Mouse (Mus musculus): Measurements from ENCODE around the gene Ifi206.
"Not testable (repeated sequence)": the region's sequence is repeated elsewhere in the genome, so short reads cannot be mapped to it uniquely, and the experiment has no call there.

The Ifi206 gene

DNA sequence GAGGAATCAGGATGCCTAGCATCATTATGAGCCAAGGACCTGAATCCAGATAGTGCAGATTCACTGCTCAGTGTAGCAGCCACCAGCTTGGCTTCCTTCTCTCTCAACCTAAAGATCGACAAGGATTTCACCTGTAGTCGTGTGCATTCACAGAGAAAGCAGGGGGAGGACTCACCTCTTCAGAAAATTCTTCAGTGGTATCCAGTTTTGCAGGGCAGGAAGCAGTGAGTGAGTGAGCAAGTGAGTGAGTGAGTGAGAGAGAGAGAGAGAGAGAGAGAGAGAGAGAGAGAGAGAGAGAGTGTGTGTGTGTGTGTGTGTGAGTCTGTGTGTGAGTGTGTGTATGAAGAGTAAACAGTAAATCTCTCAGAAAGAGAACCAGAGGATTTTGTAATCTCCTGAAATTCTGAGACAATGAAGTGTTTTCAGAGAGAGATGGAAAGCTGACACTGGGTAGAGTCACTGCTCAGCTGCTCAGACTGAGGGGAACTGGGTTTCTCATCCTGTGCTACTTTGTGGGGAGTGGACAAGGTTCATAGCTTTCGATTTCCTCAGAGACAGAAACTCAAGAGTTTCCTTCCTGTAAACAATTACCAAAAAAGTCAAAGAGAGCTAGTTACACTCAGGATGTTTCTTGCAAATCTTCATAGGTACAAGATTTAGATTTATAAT is at the start of gene Ifi206:
Ifi206 (minus strand) TSS at position 230 of the 669 bp plus-strand sequence.
- DNase-seq (ENCODE audit: low spot score): not testable (repeated sequence)

- not testable (repeated sequence) for DNase-seq (ENCODE audit: low spot score)
Measured at GRCm38 (mm10) chr1:173535791-173536190, 45.0 kb upstream of the Ifi206 start, which contains the start of gene Ifi214. Gene Ifi214, minus strand, starts transcription at chr1:173535957.

- DNase-seq (ENCODE audit: low spot score): no peak
Measured at GRCm38 (mm10) chr1:173521452-173521851, 30.6 kb upstream of the Ifi206 start.

GRCm38 (mm10) chr1:173510595-173510994 is 19.8 kb upstream of the Ifi206 start:
- not testable (repeated sequence) for DNase-seq (ENCODE audit: low spot score)

DNA sequence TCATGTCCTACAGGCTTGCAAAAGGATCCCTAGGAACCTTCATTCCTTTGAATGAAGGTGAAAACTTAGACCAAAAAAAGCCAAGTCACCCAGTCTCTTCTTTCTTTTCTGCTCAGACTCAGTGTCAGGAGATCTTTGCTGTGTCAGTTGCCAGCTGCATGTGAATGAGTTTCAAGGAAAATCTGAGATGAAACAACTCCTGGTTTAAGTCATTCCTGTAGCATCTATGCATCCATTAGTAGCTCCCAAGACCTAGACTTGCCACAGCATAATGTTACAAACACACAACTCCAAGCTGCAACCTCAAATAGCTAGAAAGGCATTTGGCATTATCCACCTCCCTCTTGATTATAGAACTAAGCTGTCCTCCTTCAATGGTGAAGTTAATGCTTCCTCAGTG is 642 bp upstream of the Ifi206 start:
- not testable (repeated sequence) for DNase-seq (ENCODE audit: low spot score)

GRCm38 (mm10) chr1:173481182-173481574 is 9.7 kb downstream of the Ifi206 start:
- DNase-seq (ENCODE audit: low spot score): not testable (repeated sequence)

- not testable (repeated sequence) for DNase-seq (ENCODE audit: low spot score)
Measured at GRCm38 (mm10) chr1:173480399-173481181, 10.3 kb downstream of the Ifi206 start.

DNA sequence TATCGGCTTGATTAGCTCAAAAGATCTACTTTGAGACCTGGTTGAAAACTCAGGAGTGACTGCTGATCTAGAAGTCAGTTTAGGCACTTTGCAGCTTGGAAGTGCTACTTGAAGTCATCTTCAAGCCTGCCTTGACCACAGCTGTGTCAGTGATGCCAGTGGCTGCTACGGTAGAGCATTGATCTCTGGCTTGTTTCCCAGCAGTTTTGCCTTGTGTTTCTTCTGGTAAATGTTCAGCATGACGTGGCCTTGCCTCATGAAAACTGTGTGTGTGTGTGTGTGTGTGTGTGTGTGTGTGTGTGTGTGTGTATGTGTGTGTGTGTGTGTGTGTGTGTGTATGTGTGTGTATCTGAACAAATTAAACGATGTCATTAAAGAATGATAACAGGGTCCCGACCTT is 34.1 kb downstream of the Ifi206 start:
- DNase-seq (ENCODE audit: low spot score): peak; percentile 65

DNA sequence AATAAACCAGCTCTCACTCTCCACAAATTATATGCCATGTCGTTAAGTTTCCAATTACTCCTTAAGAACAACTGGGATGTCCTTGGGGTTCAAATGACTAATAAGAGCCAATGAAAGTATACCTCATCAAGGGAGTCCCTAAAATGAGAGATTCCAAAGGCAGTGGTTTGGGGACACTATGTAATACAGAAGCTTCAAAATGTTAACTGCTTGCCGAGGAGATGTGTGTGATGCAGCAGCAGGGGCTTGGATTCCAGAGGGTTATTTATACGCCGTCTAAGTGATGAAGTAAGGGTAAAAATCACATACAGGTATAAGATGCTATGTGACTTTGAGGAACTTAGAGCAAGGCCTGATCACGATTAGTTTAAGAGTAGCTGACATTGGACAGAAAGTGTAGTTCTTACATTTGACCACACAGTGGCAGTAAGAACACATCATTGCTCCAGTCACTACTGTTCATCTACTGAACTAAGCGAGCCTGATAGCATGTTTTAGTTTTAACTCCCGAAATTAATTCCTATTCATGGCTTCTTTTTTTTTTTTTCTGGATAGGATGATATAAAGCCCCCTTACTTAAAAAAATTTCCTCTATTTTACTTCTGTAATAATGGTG is 34.6 kb downstream of the Ifi206 start:
- DNase-seq (ENCODE audit: low spot score): peak; percentile 81

GRCm38 (mm10) chr1:173451665-173452064 is 39.2 kb downstream of the Ifi206 start:
- no peak for DNase-seq (ENCODE audit: low spot score)

DNA sequence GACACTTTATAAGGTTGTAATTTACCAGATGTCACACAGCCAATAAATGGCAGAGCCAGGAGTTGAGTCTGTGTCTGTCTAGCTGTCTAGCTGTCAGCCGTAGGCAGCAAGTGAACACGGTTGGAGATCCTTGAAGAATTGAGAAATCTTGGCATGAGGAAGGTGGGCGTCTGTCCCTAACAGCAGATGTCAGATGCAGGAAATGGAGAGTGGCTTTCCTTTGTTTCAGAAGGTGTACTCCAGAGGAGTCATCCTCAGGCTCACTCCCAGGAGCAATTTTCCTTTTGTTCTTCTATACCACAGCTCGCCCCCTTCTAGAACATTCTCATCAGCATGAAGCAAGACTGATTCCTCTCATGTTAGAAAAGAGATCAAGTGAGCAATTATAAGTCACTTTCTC is 40.2 kb downstream of the Ifi206 start:
- no peak for DNase-seq (ENCODE audit: low spot score)

DNA sequence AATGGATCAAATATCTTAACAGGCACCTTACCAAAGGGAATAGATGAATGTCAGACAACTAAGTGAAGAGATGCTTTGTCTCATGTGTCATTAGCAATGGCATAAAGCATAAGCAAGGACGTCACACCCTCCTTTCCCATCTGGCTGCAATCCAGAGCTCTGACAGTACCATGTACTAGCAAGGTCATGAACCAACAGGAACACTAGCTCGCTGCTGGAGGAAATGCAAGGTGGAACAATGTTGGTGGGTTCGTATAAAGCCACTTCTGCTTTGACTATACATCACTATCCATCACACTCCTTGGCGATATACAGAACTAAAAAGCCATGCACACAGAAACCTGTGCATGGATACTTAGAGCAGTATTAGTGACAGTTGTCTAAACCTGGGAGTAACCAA is 43.8 kb downstream of the Ifi206 start:
- no peak for DNase-seq (ENCODE audit: low spot score)

- DNase-seq (ENCODE audit: low spot score): no peak
Measured at GRCm38 (mm10) chr1:173443061-173443460, 47.8 kb downstream of the Ifi206 start.

DNA sequence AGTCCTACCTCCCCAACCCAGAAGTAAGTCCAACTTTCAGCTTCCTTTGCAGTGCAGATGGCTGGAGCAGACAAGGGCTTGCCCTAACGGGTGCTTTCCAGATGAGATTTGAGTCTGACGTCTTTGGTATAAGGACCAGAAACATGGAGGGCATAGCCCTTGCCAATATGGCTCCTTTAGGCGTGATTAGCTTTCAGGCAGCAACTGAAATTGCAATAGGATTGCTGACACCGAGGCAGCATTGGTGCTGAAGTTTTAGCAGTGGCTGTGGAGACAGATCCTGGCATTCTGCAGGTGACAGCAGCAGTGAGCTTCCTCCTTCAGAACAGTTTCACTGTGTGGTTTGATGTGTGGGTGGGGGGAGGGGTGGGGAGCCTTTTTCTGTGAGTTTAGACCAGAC is 49.6 kb downstream of the Ifi206 start:
- DNase-seq (ENCODE audit: low spot score): no peak

- DNase-seq (ENCODE audit: low spot score): no peak
Measured at GRCm38 (mm10) chr1:173440681-173441080, 50.2 kb downstream of the Ifi206 start.

DNA sequence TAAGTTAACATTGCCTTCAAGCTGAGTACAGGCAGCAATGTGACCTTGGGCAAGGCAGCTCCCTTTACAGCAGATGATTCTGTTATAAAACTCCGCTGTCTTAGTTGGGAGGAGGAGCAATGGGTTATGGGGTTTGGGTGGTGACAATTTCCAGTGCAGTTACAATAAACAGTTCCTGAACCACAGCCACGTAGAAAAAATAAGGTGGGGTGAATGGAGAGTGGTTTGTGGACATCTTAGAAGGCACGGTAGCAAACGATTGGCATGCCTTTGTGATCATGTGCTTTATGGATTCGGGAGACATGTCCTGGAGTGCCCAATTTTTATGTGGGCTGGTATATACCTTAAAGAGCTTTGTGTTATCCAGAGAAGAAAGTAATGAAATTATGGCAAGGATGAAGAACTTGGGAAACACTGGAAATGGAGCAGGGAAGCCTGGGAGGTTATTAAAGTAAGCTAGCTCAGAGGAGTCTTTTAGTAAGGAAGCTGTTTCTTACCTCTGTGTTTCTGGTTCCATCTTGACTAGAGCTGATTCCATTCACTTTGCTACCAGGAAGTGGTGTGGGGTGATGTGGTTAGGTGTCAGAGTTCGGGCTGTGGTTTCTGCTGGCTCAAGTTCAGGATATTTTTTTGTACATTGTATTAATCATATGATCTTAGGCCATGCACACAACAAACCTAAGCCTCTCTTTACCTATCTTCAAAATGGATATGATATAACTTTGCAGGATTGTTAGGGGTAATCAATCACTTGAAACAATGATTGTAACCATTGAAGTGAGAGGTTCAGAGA is 53.5 kb downstream of the Ifi206 start:
- no peak for DNase-seq (ENCODE audit: low spot score)

GRCm38 (mm10) chr1:173432411-173432810 is 58.4 kb downstream of the Ifi206 start:
- no peak for DNase-seq (ENCODE audit: low spot score)

- DNase-seq (ENCODE audit: low spot score): no peak
Measured at GRCm38 (mm10) chr1:173429995-173430699, 60.7 kb downstream of the Ifi206 start.

DNA sequence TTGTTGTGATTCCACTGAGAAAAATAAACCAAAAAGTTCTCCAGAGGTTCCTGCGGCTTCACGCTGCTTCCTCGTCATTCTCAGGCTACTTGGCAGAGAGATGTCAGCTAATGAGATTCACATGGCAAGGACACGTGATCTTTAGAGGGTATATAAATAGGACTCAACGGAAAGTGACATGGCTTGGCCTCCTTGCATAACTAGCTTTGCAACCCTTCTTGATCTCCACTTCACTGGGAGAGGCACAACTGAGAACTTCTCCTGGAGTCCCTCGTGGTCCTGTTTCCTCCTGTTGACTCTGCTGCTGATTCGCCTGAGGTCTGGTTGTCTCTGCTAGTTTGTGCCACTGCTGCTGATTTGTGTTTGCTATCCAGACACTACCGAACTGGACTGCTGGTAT is 63.5 kb downstream of the Ifi206 start:
- no peak for DNase-seq (ENCODE audit: low spot score)

DNA sequence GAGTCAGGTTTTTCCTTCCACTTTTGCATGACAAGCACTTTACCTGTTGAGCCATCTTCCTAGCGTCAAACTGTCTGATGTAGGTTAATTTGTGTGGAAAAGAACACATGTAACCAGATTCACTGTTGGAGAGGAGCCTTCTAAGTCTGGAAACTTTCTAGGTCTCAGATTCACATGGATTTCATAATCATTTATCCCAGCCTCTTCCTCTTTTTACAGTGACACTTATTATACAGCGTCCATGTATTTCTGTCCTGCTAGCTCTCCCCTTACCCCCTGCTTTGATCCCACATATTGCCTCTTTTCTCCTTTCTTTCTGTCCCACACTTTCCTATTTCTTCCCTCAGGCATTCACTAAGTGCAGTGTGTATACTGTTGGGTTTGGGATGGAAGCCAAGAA is 64.5 kb downstream of the Ifi206 start:
- DNase-seq (ENCODE audit: low spot score): no peak

- no peak for DNase-seq (ENCODE audit: low spot score)
Measured at GRCm38 (mm10) chr1:173420374-173420773, 70.5 kb downstream of the Ifi206 start.

Measured in adipocyte (in vitro differentiated cells).